Mouse (Mus musculus): ENCODE measurements at regions not wholly inside any gene's neighbourhood (a gene's known extent, or its start where the extent isn't known, plus 50 kb on each side); places are given as distances from the start of the nearest gene placed in this dataset.
A peak's percentile ranks its signal among the peaks of the same experiment; 100 is the strongest.

GRCm38 (mm10) chr12:25265066-25265465 lies 168.1 kb upstream of the Id2 start:
- no peaks in the 10 kb centered on the region for H3K27me3 ChIP-seq
- H3K4me2 ChIP-seq = no peak overlapping the region
- 46% methylated on average over 13 of the region's 13 CpGs for WGBS
- H3K4me1 ChIP-seq = peaks cover 36% of the 10 kb centered on the region
- H3K36me3 ChIP-seq = no peaks in the 10 kb centered on the region
- no peak for ATAC-seq (replicated peaks; ENCODE audit: low FRiP score)
- no peak overlapping the region for H3K4me3 ChIP-seq (replicated peaks)
- no peak overlapping the region for H3K27ac ChIP-seq
- H3K9ac ChIP-seq = no peak overlapping the region
- H3K9me3 ChIP-seq (replicated peaks) = no peaks in the 10 kb centered on the region

- Histone ChIP-seq H3K4me1 (peaks cover 31% of the 10 kb centered on the region), H3K4me3 (replicated peaks) (no peak overlapping the region), H3K27ac (no peak overlapping the region), H3K27me3 (no peaks in the 10 kb centered on the region), H3K9me3 (replicated peaks) (no peaks in the 10 kb centered on the region), H3K9ac (no peak overlapping the region), H3K4me2 (no peak overlapping the region), H3K36me3 (no peaks in the 10 kb centered on the region)
- peak; percentile 61 for ATAC-seq (replicated peaks; ENCODE audit: low FRiP score)
- WGBS = 57% methylated on average over 3 of the region's 3 CpGs
Measured at GRCm38 (mm10) chr12:25264408-25264807, 167.5 kb upstream of the Id2 start.

- no peak overlapping the region for H3K27ac ChIP-seq
- peaks cover 23% of the 10 kb centered on the region for H3K4me1 ChIP-seq
- ATAC-seq (replicated peaks; ENCODE audit: low FRiP score) = no peak
- H3K4me3 ChIP-seq (replicated peaks) = no peak overlapping the region
- no peak overlapping the region for H3K4me2 ChIP-seq
- no peaks in the 10 kb centered on the region for H3K36me3 ChIP-seq
- H3K9me3 ChIP-seq (replicated peaks) = no peaks in the 10 kb centered on the region
- WGBS = 80% methylated on average over 3 of the region's 3 CpGs
- H3K27me3 ChIP-seq = no peaks in the 10 kb centered on the region
- no peak overlapping the region for H3K9ac ChIP-seq
Measured at GRCm38 (mm10) chr12:25262461-25262860, 165.5 kb upstream of the Id2 start.

- Histone ChIP-seq H3K4me2 (no peak overlapping the region), H3K36me3 (no peaks in the 10 kb centered on the region), H3K9me3 (replicated peaks) (no peaks in the 10 kb centered on the region), H3K4me3 (replicated peaks) (no peak overlapping the region), H3K27me3 (no peaks in the 10 kb centered on the region), H3K9ac (no peak overlapping the region), H3K4me1 (no peaks in the 10 kb centered on the region), H3K27ac (no peak overlapping the region)
- 95% methylated on average over 2 of the region's 2 CpGs for WGBS
- ATAC-seq (replicated peaks; ENCODE audit: low FRiP score) = no peak
Measured at GRCm38 (mm10) chr12:25259123-25259522, 162.2 kb upstream of the Id2 start.

- no peaks in the 10 kb centered on the region for H3K36me3 ChIP-seq
- H3K4me1 ChIP-seq = no peaks in the 10 kb centered on the region
- H3K27ac ChIP-seq = no peak overlapping the region
- WGBS = 71% methylated on average over 6 of the region's 6 CpGs
- no peak overlapping the region for H3K4me2 ChIP-seq
- H3K9ac ChIP-seq = no peak overlapping the region
- no peaks in the 10 kb centered on the region for H3K27me3 ChIP-seq
- ATAC-seq (replicated peaks; ENCODE audit: low FRiP score) = no peak
- H3K9me3 ChIP-seq (replicated peaks) = no peaks in the 10 kb centered on the region; the same call in 1 of the 2 replicates
- no peak overlapping the region for H3K4me3 ChIP-seq (replicated peaks)
Measured at GRCm38 (mm10) chr12:25256268-25256667, 159.3 kb upstream of the Id2 start.

- 81% methylated on average over 6 of the region's 6 CpGs for WGBS
- no peak overlapping the region for H3K27ac ChIP-seq
Measured at GRCm38 (mm10) chr12:25254716-25255115, 157.8 kb upstream of the Id2 start.

GRCm38 (mm10) chr12:25252776-25253510 lies 156.0 kb upstream of the Id2 start:
- WGBS = 79% methylated on average over 6 of the region's 6 CpGs
- H3K4me2 ChIP-seq = no peak overlapping the region
- peak; percentile 53; the same call in 1 of the 2 replicates for ATAC-seq (replicated peaks; ENCODE audit: low FRiP score)
- H3K27me3 ChIP-seq = no peaks in the 10 kb centered on the region
- H3K36me3 ChIP-seq = no peaks in the 10 kb centered on the region
- no peaks in the 10 kb centered on the region; the same call in 1 of the 2 replicates for H3K9me3 ChIP-seq (replicated peaks)
- H3K9ac ChIP-seq = no peak overlapping the region
- H3K4me3 ChIP-seq (replicated peaks) = no peak overlapping the region
- 0 out of 2 replicates have a peak overlapping the region, but pooled peaks have one; percentile 11 for H3K27ac ChIP-seq
- H3K4me1 ChIP-seq = peaks cover 15% of the 10 kb centered on the region

More at GRCm38 (mm10) chr12:25254716-25255115, 157.8 kb upstream of the Id2 start:
- Histone ChIP-seq H3K4me3 (replicated peaks) (no peak overlapping the region), H3K36me3 (no peaks in the 10 kb centered on the region), H3K9me3 (replicated peaks) (no peaks in the 10 kb centered on the region; the same call in 1 of the 2 replicates), H3K9ac (no peak overlapping the region), H3K27me3 (no peaks in the 10 kb centered on the region), H3K4me1 (no peaks in the 10 kb centered on the region), H3K4me2 (no peak overlapping the region)
- ATAC-seq (replicated peaks; ENCODE audit: low FRiP score) = no peak

GRCm38 (mm10) chr12:25251411-25252171 lies 154.7 kb upstream of the Id2 start:
- Histone ChIP-seq H3K4me1 (peaks cover 15% of the 10 kb centered on the region), H3K9me3 (replicated peaks) (no peaks in the 10 kb centered on the region; the same call in 1 of the 2 replicates), H3K4me2 (no peak overlapping the region), H3K4me3 (replicated peaks) (no peak overlapping the region), H3K9ac (no peak overlapping the region), H3K27ac (no peak overlapping the region), H3K27me3 (no peaks in the 10 kb centered on the region), H3K36me3 (no peaks in the 10 kb centered on the region)
- 79% methylated on average over 4 of the region's 4 CpGs for WGBS
- no peak for ATAC-seq (replicated peaks; ENCODE audit: low FRiP score)

- peaks cover 15% of the 10 kb centered on the region for H3K4me1 ChIP-seq
- H3K27me3 ChIP-seq = no peaks in the 10 kb centered on the region
- no peaks in the 10 kb centered on the region; the same call in 1 of the 2 replicates for H3K9me3 ChIP-seq (replicated peaks)
- WGBS = 55% methylated on average over 3 of the region's 3 CpGs
- H3K9ac ChIP-seq = no peak overlapping the region
- no peak overlapping the region for H3K4me2 ChIP-seq
- no peak for ATAC-seq (replicated peaks; ENCODE audit: low FRiP score)
- no peaks in the 10 kb centered on the region for H3K36me3 ChIP-seq
- H3K4me3 ChIP-seq (replicated peaks) = no peak overlapping the region
- H3K27ac ChIP-seq = no peak overlapping the region
Measured at GRCm38 (mm10) chr12:25250881-25251280, 153.9 kb upstream of the Id2 start.

GRCm38 (mm10) chr12:25248681-25249366 lies 151.9 kb upstream of the Id2 start:
- ATAC-seq (replicated peaks; ENCODE audit: low FRiP score) = no peak
- H3K27me3 ChIP-seq = no peaks in the 10 kb centered on the region
- H3K36me3 ChIP-seq = no peaks in the 10 kb centered on the region
- no peak overlapping the region for H3K4me3 ChIP-seq (replicated peaks)
- H3K9ac ChIP-seq = no peak overlapping the region
- no peak overlapping the region for H3K4me2 ChIP-seq
- no peaks in the 10 kb centered on the region; the same call in 1 of the 2 replicates for H3K9me3 ChIP-seq (replicated peaks)
- H3K4me1 ChIP-seq = peaks cover 15% of the 10 kb centered on the region
- WGBS = 61% methylated on average over 13 of the region's 13 CpGs
- no peak overlapping the region for H3K27ac ChIP-seq

GRCm38 (mm10) chr12:25246566-25246965 lies 149.6 kb upstream of the Id2 start:
- H3K9me3 ChIP-seq (replicated peaks) = no peaks in the 10 kb centered on the region
- no peak overlapping the region for H3K27ac ChIP-seq
- H3K4me1 ChIP-seq = peaks cover 15% of the 10 kb centered on the region
- H3K9ac ChIP-seq = no peak overlapping the region
- no peaks in the 10 kb centered on the region for H3K27me3 ChIP-seq
- no peaks in the 10 kb centered on the region for H3K36me3 ChIP-seq
- WGBS = 87% methylated on average over 7 of the region's 7 CpGs
- no peak overlapping the region for H3K4me2 ChIP-seq
- no peak for ATAC-seq (replicated peaks; ENCODE audit: low FRiP score)
- H3K4me3 ChIP-seq (replicated peaks) = no peak overlapping the region

- Histone ChIP-seq H3K9me3 (replicated peaks) (no peaks in the 10 kb centered on the region), H3K4me2 (no peak overlapping the region), H3K27me3 (no peaks in the 10 kb centered on the region), H3K27ac (peak overlapping the region; percentile 68), H3K9ac (no peak overlapping the region), H3K4me1 (peaks cover 15% of the 10 kb centered on the region), H3K4me3 (replicated peaks) (no peak overlapping the region), H3K36me3 (no peaks in the 10 kb centered on the region)
- WGBS = 69% methylated on average over 5 of the region's 5 CpGs
- no peak for ATAC-seq (replicated peaks; ENCODE audit: low FRiP score)
Measured at GRCm38 (mm10) chr12:25245661-25246060, 148.7 kb upstream of the Id2 start.
